Mouse (Mus musculus) neural tube, embryonic 10.5 days (tissue): ENCODE data around the gene Tor1aip1.

Experiments
- DNase-seq: peaks from one replicate; pipeline ENCODE4 v3.0.0-alpha.2; 2017; ENCODE audit warnings: low spot score; ENCODE audit errors: extremely low spot score

Gene Tor1aip1

DNA sequence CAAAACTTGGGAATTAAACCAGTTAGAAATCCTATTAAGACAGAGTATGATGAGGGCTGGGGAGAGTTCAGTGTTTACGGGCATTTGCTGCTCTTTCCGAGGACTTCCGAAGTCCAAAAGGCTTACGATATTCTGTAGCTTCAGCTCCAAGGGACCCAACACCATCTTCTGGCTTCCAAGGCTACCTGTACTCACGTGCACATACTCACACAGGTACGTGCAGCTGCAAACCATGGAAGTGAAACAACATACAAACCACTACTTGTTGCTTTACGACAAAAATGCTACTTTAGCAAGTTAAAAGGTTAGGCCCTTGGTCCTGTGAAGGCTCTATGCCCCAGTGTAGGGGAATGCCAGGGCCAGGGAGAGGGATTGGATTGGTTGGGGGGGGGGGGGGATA lies 2.4 kb downstream of the Tor1aip1 start:
- DNase-seq: no peak

- DNase-seq: no peak
These were observed 7.8 kb downstream of the Tor1aip1 start for GRCm38 (mm10) chr1:156028340-156028975.

DNA sequence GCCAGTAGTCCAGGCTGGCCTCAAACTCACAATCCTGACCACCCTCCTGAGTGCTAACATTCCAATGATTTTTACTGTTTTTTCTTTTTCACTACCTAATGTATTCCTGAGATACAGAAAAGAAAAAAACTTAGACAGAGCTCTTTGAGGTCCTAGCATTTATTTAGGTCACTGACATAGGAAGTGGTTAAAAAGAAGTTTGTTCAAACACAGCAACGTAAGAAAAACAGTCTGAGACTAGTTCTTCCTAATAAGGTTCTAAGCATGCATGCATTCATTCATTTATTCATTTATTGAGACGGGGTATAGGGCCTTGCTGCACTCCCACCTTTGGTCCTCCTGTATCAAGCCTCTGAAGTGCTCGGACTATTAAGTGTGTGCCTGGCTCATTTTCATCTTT lies 8.4 kb downstream of the Tor1aip1 start:
- DNase-seq: no peak

GRCm38 (mm10) chr1:156024831-156025503 lies 11.3 kb downstream of the Tor1aip1 start:
- DNase-seq: no peak

- DNase-seq: no peak
These were observed 15.9 kb downstream of the Tor1aip1 start for GRCm38 (mm10) chr1:156020402-156020801.

DNA sequence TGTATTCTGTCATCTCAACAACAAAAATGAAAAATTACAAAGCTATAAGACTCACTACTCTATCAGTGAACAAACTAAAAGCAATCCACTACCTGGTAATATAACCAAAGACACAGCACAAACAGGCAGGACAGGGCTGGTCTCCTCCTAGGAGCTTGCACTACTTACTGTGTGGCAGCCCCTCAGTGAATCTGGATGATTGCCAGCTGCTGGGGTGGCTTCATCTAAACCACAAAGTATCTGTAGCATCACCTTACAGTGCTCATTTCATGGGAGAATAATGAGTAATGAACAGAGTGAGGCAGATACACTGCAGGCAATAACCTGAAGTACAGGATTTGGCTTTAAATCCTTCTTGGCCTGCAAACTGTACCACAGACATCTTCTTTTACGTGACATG lies 16.5 kb downstream of the Tor1aip1 start:
- no peak for DNase-seq

GRCm38 (mm10) chr1:156009003-156009402 lies 27.3 kb downstream of the Tor1aip1 start:
- no peak for DNase-seq

DNA sequence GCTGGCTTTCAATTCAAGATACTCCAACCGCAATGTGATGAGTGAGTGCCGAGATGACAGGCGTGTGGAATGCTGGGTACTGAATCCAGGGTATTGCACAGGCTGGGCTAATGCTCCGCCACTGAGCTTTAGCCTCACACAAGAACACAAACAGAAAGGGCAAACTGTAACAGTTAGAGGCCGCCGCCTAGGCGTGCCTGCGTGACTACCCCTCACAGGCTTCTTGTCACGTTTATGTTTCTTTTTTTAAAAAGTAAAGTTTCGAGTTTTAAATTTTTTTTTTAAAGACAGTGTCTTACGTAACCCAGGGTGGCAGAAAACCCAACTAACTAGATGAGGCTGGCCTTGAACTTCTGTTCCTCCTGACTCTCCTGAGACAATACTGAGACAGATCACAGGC lies 30.4 kb downstream of the Tor1aip1 start:
- DNase-seq: no peak

DNA sequence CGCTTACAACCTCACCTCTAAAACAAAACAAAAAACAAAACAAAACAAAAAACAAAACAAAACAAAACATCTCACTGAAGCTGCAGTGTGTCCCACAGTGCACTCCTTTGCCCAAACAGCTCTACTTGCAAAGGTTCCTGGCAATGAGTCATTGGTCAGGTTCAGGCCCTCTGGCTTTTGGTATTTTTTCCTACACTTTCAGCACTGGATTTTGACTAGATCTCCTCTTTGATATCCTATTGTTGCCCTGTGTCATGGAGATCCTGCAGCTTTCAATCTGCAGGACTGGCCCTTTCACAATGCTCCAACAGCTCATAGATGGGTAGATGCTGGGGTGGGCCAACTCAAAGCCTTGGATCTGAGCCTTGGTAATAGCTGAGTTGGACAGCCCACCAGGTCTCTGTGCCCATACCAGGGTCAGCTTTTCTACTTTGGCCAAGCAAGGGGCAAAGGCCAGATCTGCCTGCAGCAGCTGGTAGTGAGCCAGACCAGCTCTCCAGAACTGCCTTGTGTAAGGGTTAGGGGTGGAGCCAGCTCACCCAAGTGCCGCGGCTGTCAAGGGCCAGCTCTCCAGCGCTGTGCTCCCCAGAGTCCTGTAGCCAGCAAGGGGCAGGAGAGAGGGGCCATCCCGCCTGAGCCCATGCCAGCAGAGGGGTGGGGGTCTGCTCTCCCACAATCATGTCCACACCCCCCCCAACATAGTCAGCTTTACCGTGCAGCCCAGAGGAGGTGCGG lies 32.9 kb downstream of the Tor1aip1 start:
- no peak for DNase-seq

GRCm38 (mm10) chr1:156002366-156002765 lies 33.9 kb downstream of the Tor1aip1 start:
- DNase-seq: no peak

- no peak for DNase-seq
These were observed 40.7 kb downstream of the Tor1aip1 start for GRCm38 (mm10) chr1:155995612-155996011.

DNA sequence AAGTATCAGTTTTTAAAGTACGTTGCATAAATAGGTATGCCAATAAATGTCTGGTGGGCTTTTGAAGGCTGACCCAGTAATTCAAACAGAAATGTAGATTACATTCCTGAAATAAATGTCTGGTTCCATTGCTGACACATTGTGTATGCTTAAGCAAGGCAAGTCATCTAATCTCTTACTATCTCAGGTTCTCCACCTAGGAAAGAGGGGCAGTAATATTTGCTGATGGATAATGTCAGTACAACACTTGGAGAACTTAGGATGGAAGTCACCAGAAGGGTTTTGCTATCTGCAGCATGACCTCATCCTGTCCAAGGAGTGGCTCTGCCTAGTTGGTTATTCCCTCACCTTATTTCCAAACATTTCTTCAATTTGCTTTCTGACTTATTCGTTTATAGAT lies 41.8 kb downstream of the Tor1aip1 start:
- DNase-seq: no peak

- no peak for DNase-seq
These were observed 45.9 kb downstream of the Tor1aip1 start for GRCm38 (mm10) chr1:155990391-155990790.

- no peak for DNase-seq
These were observed 46.9 kb downstream of the Tor1aip1 start for GRCm38 (mm10) chr1:155989387-155989786.

GRCm38 (mm10) chr1:155987625-155988024 lies 48.7 kb downstream of the Tor1aip1 start:
- DNase-seq: no peak

DNA sequence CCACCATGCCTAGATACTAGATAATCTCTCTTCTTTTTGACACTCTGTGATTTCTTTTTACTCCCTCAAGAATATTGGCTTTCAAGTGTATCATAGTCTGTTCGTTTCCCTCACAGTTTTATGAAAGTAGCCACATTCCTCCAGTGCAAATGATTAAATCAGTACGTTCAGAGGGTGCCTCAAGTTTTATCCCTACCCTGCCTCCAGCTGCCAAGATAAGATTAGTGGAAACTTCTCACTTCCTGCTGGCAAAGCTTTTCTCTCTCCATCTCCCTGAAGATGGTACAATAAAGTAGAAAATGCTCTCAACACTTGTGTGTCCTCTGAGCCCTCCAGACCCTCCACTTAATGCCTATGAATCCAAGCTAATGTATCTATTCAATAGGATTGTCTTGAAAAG lies 61.3 kb downstream of the Tor1aip1 start:
- no peak for DNase-seq

DNA sequence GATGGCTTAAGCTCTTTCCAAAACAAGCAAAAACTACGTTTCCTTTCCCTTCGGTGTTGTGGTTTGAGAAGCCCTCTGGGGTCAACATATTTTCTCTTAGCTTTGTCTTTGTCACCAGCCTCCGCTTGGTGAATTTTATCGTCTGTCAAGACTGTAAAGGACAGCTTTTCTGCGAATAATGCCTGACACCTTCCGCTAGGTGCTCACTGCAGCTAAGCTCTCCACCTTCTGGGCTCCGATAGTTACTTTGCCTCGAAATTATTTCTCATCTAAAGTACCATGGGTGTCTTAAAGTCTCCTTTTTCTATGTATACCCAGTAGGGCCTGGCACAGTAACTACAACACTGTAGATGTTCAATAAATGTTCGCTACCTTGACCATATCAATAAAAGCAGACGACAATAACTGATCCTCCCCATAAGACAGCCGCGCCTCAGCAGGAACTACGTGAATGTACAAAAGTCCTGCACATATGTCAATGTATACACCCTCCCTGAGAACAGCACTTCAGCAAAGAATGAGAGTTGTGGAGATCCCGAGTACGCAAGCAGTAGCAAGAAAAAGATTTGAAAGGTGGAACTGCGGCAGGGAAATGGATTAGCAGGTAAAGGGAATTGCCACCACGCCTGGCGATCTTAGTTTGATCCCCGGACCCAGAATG lies 62.4 kb downstream of the Tor1aip1 start:
- DNase-seq: no peak

DNA sequence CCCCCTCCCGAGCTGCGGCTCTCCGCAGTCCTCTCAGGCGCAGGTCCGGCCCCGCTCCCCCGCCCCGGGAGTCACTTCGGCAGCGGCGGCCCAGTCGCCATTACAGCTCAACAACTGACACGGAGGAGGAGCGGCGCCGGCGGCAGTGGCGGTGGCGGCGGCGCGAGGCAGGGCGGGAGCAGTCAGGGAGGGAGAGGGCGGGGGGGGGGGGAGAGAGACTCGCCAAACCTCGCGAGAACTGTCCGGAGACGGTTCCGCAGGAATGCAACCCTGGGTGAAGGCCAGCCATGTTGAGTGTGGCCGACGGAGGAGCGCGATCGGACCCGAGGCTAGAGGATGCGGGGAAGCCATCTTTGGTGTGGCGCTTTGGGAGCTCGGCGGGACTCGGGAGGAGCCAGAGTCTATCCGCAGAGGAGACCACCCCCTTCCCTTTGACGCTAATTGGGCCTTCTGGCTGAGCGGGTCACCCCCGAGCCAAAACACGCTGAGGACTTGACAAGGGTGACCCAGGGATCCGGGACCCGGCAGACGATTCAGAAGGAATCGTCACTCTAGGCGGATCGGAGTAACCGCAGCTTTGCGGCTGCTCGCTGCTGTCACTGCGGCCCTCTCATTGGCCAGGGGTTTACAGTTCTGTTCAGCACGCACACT lies 63.1 kb downstream of the Tor1aip1 start, which contains the start of gene Cep350:
Gene Cep350 (minus strand): TSS at position 188 of the 651 bp plus-strand sequence.
- DNase-seq: peak; percentile 96

DNA sequence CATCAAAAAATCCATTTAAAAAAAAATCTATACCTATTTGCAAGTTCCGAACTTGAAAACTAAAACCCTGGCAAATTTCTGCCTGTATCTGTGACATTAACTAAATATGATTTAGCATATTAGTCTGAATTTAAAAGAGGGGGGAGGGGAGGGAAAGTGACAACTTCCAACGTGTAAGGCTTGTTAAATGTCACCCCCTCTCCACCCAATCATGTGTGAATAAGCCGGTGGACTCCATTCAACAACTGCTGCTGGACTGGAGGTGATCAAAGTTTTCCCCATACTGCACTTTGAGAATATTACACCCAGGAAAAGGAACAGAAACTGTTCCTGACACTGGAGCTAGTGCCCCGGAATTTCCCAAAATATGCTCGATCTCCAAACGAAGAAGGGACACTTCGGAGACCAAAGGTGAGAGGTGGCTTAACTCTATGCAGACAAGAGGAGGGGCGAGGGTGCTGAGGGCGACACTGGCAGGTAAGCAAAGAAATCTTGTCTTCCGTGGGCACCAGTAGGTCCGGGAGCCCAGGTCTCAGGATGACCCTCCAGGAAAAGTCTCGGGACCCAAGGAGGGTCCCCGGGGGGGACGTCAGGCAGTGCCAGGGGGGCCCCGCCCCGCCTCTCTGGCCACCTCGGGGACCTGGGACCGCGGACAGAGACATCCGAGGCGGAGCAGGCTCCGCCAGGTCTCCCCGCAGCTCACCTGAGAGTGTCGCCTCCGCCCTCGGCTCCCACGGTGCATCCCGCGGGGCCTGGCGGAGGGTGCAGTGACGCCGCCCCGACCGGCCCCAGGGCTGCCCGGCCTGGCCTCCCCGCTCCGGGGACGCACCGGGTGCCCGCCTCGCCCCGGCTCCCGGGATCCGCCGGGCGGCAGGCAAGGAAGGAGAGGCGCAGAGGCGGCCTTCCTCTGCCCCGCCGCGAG lies 63.9 kb downstream of the Tor1aip1 start:
- no peak for DNase-seq
